Mouse (Mus musculus) midbrain, postnatal 0 days (tissue): ENCODE results near the gene Cct8. TPM values are rescaled to one million over a fixed set of nuclear protein-coding genes. Genes with fewer than 3 reads are reported as not detected.

Source experiments
- ATAC-seq: fragments of 200-750 bp; cut with Nextera tagmentation; 2 replicates; pipeline ENCODE4 v1.8.0; 2017; ENCODE audit warnings: moderate number of reproducible peaks, mild to moderate bottlenecking, moderate TSS enrichment, moderate library complexity; ENCODE audit not compliant: low FRiP score
- DNase-seq: peaks from one replicate; pipeline ENCODE4 v3.0.0-alpha.2; 2015; ENCODE audit warnings: low spot score
- H3K27ac ChIP-seq: fragments of 300-500 bp; sonication (generic); 2 replicates; pipeline ENCODE4 v1.5.1; 2014; ENCODE audit warnings: low read depth, mild to moderate bottlenecking, low read length, mixed read lengths
- H3K27me3 ChIP-seq: fragments of 300-500 bp; sonication (generic); 2 replicates; pipeline ENCODE4 v1.6.1; 2014; ENCODE audit warnings: low read length, control low read depth, mixed read lengths; ENCODE audit not compliant: insufficient read depth
- H3K36me3 ChIP-seq: fragments of 300-500 bp; sonication (generic); 2 replicates; pipeline ENCODE4 v1.6.1; 2014; ENCODE audit warnings: low read length, control low read depth, mixed read lengths; ENCODE audit not compliant: insufficient read depth
- H3K4me1 ChIP-seq: fragments of 300-500 bp; sonication (generic); 2 replicates; pipeline ENCODE4 v1.6.1; 2014; ENCODE audit warnings: mild to moderate bottlenecking, control low read depth, antibody characterized with exemption, low read length, mixed read lengths; ENCODE audit not compliant: insufficient read depth
- H3K4me2 ChIP-seq: fragments of 300-500 bp; sonication (generic); 2 replicates; pipeline ENCODE4 v1.6.1; 2014; ENCODE audit warnings: low read depth, mild to moderate bottlenecking, low read length, mixed read lengths; ENCODE audit not compliant: poor library complexity, severe bottlenecking
- H3K4me3 ChIP-seq: fragments of 300-500 bp; sonication (generic); 2 replicates; pipeline ENCODE4 v1.5.1; 2014; ENCODE audit warnings: low read depth, mild to moderate bottlenecking, low read length, moderate library complexity
- H3K9ac ChIP-seq: fragments of 300-500 bp; sonication (generic); replicated peaks from 2 replicates; pipeline ENCODE4 v1.6.1; 2014; ENCODE audit warnings: mild to moderate bottlenecking, low read length, moderate library complexity, mixed read lengths; ENCODE audit not compliant: poor library complexity, severe bottlenecking
- H3K9me3 ChIP-seq: fragments of 300-500 bp; sonication (generic); 2 replicates; pipeline ENCODE4 v1.6.1; 2016; ENCODE audit warnings: low read length, control low read depth
- CTCF ChIP-seq: IDR thresholded peaks from 2 replicates; pipeline ENCODE4 v1.5.1; 2016; ENCODE audit warnings: antibody characterized with exemption, mild to moderate bottlenecking
- WGBS: fragments of 180-500 bp; shearing (Covaris S2); extraction: QIAGEN DNeasy Blood & Tissue Kit; methylation state at CpG from one replicate; pipeline ENCODE4 v1.1.7; 2014; 5-methylcytosine and 5-hydroxymethylcytosine counted together
- polyA plus RNA-seq: library from polyadenylated mRNA; unstranded; fragments of >200 nt; fragmentation: Nextera tagmentation; extraction: Ambion mirVana; gene quantifications from 2 replicates; pipeline ENCODE4 v1.2.1, GENCODE M21; 2015
- total RNA-seq: library from RNA; depleted of rRNA; stranded (reverse); fragments of >200 nt; gene quantifications from 2 replicates; pipeline ENCODE4 v1.2.3, GENCODE M21; 2014; rRNA removed

Gene Cct8
- total and polyA plus RNA-seq, 2 experiments from 2014 or later: 142 to 345 TPM

- no peak overlapping the region for H3K27ac ChIP-seq
- no peaks in the 10 kb centered on the region for H3K4me1 ChIP-seq
These were observed 60.7 kb downstream of the Cct8 start for GRCm38 (mm10) chr16:87434946-87435345.

GRCm38 (mm10) chr16:87434266-87434665 is 61.4 kb downstream of the Cct8 start:
- DNase-seq (no peak), ATAC-seq (no peak)
- no peak overlapping the region for H3K4me3 ChIP-seq
- H3K4me2 ChIP-seq: no peak overlapping the region
- 0 out of 2 replicates have a peak, but pooled peaks cover 4% of the 10 kb centered on the region for H3K36me3 ChIP-seq
- WGBS: 94% methylated on average over 7 of the region's 7 CpGs
- no peak overlapping the region for H3K27ac ChIP-seq
- no peak overlapping the region for H3K9ac ChIP-seq
- H3K9me3 ChIP-seq: no peaks in the 10 kb centered on the region
- TF ChIP-seq CTCF: no peak
- no peaks in the 10 kb centered on the region for H3K4me1 ChIP-seq
- no peaks in the 10 kb centered on the region for H3K27me3 ChIP-seq

More at GRCm38 (mm10) chr16:87434946-87435345, 60.7 kb downstream of the Cct8 start:
- Histone ChIP-seq H3K4me3 (no peak overlapping the region), H3K27me3 (no peaks in the 10 kb centered on the region), H3K4me2 (no peak overlapping the region), H3K9ac (no peak overlapping the region), H3K9me3 (no peaks in the 10 kb centered on the region), H3K36me3 (0 out of 2 replicates have a peak, but pooled peaks cover 4% of the 10 kb centered on the region)
- 82% methylated on average over 6 of the region's 6 CpGs for WGBS
- DNase-seq (no peak), ATAC-seq (no peak)
- no peak for TF ChIP-seq CTCF

Other genes starting within 250 kb of the Cct8 start
- 10.9 and 18.5 TPM in 2 replicates for gene N6amt1, start 141.7 kb downstream of the Cct8 start, total RNA-seq
- 31.5 and 34.4 TPM in 2 replicates for gene N6amt1, start 141.7 kb downstream of the Cct8 start, polyA plus RNA-seq
- 18.5 and 22.8 TPM in 2 replicates for gene Ltn1, start 63.3 kb downstream of the Cct8 start, total RNA-seq
- 16.0 and 17.5 TPM in 2 replicates for gene Ltn1, start 63.3 kb downstream of the Cct8 start, polyA plus RNA-seq
- gene Rwdd2b, start 55.3 kb downstream of the Cct8 start, total RNA-seq: 7.9 and 11.3 TPM in 2 replicates
- gene Rwdd2b, start 55.3 kb downstream of the Cct8 start, polyA plus RNA-seq: 17.0 and 18.7 TPM in 2 replicates
- gene Usp16, start 41.2 kb downstream of the Cct8 start, total RNA-seq: 30.7 and 48.1 TPM in 2 replicates
- gene Usp16, start 41.2 kb downstream of the Cct8 start, polyA plus RNA-seq: 44.1 and 47.4 TPM in 2 replicates
- 0.38 TPM in 1 of 2 replicates, not detected in the other for gene Map3k7cl, start 57.5 kb upstream of the Cct8 start, total RNA-seq
- not detected in 2 replicates for gene Map3k7cl, start 57.5 kb upstream of the Cct8 start, polyA plus RNA-seq
- gene Bach1, start 203.1 kb upstream of the Cct8 start, total RNA-seq: 32.9 and 44.0 TPM in 2 replicates
- 9.4 and 10.3 TPM in 2 replicates for gene Bach1, start 203.1 kb upstream of the Cct8 start, polyA plus RNA-seq